Mouse (Mus musculus) urinary bladder, postnatal 4 days (tissue): ENCODE results near the gene Efnb2.

Source experiments
- DNase-seq, 2 experiments: peaks; one replicate each; pipeline ENCODE4 v3.0.0; 2021 to 2022; ENCODE audit warnings: low spot score in 2 of 2

Gene Efnb2

DNA sequence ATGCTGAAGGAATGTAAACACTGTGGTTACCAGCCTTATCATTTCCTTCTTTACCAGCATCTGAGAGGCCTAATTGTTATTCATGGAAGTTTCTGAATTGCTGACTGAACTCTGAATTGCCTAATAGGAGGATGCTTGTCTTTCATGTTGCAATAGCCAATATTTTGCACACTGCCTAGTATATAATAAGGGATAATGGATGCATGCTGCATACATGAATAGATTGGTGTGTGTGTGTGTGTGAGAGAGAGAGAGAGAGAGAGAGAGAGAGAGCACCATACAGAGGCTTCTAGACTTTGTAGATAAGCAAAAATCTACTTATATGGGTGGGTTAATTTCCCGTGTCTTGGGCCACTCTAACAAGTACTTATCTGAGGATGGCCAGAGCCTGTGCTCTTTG is 47.2 kb downstream of the Efnb2 start:
- DNase-seq, result no peak

DNA sequence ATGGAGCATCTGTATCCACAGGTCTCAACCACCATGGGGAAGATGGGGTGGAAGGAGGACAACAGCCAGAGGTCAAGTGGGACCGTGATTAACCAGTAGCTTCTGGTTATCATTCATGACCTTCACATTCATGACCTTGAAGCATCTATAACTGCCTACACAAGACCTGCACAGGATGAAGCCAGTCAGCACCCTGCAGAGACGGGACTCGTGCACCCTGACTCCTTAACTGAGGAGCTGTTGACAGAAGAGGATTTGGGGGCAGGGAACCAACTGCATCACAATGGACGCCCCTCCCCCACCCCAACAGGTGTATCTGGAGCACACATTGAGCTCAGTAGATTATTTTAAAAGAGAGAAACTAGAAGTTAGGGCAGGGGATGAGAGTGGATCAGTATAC is 49.1 kb downstream of the Efnb2 start:
- no peak for DNase-seq

DNA sequence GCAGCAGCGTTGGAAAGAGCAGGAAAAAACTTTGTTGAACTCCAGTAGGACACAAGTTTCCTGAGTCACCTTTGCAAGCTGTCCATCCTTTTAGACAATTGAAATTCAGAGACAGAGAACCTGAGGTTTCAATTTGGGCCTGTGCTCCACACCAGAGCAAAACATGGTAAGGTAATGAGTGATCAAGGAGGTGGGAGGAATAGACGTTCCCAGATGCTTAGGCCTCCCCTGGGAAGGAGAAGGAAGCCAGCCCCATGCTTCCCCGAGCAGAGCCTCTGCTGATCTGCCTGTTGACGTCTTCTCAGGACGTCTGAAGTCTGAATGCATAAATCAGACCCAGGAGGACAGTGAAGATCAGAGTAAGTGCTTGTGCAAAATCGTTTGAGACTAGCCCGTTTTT is 51.3 kb downstream of the Efnb2 start:
- no peak for DNase-seq

DNA sequence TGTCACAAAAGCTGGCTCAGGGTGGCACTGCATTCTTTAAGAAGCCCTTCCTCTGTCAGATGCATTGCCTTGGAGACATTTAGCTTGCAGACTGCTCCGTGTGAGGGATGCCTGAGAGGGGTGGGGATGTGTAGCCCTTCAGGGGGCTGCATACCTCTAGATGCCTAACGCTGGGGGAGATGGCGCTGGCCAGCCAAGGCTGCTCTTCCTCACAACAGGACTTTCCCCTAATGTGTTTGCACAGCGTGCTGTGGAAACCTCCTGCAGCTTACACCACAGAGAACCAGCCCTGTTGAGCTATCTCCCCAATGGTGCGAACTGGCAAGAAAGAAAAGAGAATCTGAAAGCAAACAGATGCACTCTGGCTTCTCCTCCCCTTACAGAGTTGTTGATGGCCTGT is 51.9 kb downstream of the Efnb2 start:
- no peak for DNase-seq

DNA sequence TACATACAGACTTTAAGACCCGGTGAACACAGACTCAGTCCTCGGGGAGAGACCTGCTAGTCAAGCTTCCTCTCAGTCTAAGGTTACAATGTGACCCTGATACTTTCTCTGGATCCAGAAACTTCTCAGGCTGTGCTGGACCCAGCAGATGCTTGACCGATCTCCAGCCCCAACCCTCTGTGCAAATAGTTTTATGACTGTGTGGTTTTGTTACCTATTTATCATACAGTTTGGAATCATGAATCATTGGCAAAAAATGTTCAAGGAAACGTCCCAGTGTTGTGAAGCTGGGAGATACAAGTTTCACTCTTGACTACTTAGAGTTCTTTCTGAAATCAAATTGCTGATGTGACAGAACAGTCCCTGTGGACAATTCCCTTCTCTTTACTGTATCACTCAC is 55.4 kb downstream of the Efnb2 start:
- DNase-seq, result no peak

DNA sequence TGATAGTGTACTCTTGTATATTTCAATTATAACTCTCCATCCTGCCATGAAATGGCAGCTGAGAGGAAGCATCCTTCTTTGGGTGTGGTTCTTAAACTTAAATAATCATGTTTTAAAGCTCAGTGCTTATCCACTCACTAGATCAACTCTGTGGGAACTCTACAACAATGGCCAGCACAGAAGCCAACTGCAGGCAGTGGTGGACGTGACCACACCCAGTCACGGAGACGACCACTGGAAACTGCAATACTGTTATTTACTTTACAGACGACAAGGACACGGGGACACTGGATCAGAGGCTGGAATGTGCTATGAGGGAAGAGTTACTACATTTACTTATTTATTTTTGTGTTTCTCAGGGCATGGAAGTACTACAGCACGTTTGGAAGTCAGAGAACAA is 57.2 kb downstream of the Efnb2 start:
- DNase-seq, result no peak

DNA sequence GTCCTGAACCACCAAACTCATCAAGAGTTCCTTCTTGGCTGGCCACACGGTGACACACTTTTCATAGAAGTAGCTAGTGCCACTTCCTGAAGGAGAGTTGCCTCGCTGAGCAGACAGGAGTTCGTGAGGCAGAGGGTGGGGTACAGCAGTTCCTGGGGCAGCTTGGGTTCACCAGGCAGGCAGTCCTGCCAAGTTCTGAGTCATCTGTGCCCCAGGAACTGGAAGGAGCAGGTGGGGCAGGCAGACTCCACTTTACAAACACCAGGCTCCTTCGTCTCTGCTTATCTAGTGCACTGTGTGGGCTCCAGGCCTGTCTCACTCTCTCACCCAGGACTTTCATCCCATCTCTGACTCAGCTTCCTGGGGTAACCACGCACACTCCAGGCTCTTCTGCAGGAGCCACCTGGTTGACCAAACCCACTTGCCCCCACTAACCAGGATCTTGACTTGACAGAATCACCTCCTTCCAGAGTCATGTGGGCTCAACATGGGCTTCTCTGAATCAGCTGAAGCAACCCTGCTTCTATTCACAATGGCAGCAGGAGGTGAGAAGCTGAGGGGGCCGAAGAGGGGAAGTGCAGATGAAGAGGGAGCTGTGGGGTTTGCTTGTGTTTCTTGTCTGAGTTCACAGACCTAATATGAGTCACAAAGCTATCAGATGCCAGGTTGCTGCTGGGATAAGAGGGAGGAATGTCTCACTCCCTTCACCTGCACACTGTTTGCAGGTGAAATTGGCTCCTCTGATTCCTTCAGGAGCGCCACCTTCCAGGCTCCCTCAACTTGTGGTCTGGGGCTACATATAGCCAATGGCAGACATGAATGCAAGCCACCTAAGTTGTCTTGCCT is 58.2 kb downstream of the Efnb2 start:
- DNase-seq, result peak; percentile 58 to 66

DNA sequence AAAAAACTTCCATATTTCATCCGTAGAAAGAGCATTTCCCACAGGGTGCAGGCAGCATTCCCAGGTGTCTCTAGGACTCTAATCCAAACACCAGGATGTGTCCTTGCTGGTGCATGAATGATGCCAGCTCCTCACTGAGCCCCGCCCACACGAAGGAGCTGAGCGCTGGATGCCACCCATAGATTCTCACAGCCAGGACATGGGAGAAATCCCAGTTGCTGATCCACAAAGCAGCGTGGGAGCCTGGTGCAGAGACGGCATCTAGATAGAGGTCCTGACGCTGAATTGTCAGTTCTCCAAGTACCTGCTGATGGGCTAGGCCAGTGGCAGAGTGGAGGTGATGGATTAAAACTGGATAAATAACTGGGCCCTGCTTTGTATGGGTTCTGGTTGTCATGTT is 61.1 kb downstream of the Efnb2 start:
- DNase-seq, result no peak

DNA sequence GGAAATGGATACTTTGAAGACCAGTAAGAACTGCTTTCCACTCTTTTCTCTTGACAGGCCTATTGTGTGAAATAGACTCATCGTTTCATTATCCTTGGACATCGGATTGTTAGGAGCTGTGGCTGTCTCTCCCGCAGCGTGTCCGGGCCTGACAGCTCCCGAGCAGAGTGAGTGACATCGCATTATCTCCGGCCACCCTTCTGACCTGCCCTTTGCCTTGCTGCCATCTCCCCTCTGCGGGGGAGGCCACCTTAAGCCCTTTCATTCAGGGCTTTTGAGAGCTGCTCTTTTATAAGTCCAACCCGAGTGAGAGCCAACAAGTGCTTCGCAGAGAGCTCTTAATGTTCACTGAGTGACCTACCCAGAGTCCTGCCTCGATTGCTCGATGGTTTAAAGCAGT is 63.6 kb downstream of the Efnb2 start:
- DNase-seq, result no peak

DNA sequence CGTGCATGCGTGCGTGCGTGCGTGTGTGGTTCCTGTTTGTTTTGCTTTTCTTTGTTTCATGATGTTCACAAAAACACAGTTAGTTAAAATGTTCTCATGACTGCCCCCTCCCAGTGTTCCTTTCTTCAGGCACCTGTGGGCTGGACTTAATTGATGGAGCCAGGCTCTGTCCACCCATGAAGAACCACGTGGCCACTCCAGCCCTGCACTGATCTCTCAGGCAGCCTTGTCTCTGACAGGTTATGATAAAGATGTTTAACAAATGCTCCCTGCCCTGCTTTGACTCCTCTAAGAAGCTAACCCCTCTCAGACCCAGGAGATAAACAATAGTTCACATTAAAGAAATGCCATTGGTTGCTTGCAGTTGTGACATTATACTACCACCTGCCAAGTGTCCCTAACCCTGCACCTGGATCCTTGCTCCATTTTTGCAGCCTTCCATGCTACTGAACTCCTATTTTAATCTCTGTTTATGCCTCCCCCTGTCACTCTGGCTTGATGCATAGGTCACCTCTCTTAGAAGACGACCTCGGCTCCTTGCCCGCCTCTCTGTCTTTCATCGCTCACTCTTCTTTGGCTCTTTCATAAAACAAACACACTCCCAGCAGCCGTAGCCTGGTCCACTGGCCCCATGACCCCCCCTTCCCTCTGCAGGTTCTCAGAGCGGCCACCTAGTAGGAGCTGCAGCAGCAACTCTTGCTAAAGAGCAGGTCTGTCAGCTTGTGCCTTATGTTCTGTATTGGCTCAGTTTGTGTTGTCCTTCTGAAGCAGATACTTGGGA is 65.0 kb downstream of the Efnb2 start:
- no peak for DNase-seq

DNA sequence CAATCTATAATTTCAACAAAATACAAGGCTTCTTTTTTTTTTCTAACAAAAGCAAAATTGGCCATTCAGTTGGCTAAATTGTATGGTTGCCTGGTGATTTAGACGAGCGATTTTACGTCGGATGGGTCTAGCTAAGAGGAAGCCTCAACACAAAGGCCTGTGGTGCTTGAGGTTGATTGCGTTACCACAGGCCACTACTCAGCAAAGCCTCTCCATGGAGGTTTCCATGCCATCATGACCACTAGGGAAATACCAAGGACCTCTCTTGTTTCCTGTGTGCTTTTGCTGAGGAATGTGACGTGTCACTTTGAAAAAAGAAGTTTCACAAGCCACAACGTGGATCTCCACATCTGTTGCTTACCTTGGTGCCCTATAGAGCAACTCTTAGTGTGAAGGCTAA is 67.2 kb downstream of the Efnb2 start:
- no peak for DNase-seq

DNA sequence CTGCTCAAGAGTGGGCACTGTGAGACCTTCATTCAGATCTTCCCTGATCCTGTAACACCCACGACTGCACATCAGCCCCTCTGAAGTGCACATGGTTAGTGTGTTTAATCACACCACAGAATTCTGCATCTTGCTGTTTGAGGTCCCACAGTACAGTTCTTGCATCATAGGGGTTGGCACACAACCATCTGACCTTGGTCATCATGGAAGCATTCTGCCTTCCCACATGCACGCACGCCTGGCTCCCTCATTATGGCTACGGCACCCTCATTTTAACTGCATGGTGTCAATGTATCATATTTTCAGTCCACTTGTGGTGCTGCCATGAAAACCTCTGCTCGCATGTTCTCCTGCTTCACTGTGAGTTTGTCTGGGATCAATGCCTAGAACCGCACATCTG is 67.7 kb downstream of the Efnb2 start:
- DNase-seq, result no peak

DNA sequence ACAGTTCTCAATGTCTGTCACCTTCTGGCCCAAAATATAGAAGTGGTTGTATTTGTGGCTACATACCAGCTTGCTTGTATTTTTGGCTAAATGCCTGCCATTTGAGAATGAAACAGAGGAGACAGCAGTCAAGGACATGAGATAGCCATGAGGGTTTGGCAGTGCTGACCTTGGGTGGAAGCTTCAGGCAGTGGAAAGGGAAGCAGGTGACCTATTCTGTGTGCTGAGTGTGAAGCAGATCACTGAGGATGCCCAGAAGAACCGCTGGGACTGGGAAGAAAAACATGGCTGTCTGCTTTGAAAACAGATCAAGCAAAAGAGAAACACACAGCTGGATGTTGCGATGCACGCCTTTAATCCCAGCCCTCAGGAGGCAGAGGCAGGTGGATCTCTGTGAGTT is 68.7 kb downstream of the Efnb2 start:
- DNase-seq, result no peak

DNA sequence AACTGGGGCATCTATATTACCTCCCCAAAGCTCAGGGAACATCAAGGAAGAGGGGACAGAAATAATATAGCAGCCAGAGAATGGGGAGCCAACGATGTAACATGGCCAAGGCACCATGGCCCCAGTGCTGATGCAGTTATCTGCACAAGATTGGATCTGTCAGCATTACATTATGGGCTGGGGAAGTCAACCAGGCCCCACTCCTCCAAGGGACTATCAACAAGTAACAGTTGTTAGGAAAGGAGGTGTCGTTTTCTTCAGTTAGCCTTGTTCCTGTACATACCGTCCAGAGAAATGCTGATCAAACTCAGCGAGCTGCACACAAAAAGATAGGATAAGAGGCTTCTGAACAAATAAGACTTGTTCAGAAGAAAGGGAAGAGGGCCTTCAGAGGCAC is 77.1 kb downstream of the Efnb2 start:
- no peak for DNase-seq

DNA sequence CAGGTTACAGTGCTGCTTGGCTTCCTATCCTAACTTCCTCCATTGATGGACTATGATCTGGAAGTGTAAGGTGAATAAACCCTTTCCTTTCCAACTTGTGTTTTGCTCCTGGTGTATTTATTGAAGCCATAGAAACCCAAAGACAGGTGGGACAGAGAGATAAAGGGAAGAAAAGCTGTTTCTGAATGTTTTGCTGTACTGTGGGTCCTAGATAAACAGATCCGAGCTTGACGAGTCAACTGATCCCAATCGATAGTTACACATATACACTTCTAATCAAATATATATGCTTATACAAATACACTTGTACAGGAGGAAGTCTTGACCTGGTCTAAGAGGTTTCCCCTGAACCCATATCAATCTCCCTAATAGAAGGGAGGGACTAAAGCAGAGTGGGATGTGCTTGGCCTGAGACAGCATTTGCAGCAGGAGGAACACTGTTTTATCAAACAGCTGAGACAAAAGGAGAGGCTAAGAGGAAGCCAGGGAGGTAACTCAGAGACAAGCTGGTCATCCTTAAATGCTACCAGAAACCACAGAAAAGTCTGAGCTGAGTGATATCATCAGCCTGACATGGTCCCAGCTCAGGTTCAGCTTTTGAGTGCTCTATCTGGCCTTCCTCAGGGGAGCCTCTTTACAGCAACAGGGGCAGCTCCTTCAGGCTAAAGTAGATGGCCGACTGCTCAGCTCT is 77.6 kb downstream of the Efnb2 start:
- no peak for DNase-seq

DNA sequence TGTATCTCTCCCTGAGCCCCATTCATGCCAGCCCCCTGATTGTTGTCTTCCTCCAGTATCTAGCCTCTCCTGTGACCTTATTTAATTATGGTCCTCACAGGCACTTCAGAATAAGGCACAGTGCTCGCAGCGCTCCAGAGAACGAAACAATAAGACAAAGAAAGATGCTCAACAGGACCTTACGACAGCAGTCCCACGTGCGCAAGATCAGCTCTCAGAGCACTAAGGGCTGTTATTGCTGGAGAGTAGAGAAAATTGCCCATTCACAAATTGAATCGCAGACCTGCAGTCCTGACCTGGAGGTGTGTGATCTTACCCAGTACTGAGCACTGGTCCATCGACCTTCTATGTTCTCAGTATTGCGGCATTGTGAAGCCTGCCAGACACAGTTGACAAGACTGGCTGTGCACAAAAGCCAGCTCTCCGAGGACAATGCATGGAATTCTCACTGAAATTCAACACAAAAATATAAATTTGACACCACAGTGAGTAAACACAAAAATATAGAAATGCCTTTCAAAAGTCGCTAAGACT is 83.2 kb downstream of the Efnb2 start:
- no peak for DNase-seq

DNA sequence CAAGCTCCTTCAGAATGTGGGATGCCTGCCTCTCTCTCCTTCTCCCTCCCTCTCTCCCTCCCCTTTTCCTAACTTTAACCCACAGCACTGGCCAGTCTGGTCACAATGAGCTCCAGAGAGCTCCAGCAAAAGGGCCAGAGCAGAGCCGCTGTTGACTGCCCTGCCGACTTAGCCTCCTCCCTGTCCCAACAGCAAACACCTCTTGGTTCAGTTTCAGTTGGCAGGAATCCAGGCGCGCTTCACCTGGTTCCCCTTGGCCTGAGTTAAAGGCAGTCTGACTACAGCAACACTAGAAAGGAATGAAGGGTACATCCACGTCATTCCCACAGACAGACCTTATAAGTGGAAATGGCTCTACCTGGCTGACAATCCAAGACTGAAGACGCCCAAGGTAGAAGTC is 84.2 kb downstream of the Efnb2 start:
- DNase-seq, result no peak

DNA sequence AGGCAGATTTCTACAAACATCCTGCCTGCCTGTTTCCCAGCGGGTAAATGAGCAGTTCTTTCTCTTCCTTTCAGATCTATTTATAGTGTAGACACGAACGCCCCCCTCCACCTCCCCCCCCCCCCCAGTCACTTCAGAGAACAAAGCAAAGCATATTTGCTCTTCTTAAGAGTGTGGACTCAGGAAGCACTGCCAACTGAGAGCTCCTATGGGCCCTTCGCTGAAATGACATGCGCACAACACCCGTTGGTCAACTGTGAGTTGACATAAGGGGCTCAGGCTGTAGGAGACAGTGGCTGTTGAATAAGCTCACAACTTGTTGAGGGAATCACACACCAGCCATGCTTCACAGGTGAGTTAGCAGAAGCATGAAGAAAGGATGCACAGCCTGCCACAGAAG is 84.8 kb downstream of the Efnb2 start:
- DNase-seq, result no peak

DNA sequence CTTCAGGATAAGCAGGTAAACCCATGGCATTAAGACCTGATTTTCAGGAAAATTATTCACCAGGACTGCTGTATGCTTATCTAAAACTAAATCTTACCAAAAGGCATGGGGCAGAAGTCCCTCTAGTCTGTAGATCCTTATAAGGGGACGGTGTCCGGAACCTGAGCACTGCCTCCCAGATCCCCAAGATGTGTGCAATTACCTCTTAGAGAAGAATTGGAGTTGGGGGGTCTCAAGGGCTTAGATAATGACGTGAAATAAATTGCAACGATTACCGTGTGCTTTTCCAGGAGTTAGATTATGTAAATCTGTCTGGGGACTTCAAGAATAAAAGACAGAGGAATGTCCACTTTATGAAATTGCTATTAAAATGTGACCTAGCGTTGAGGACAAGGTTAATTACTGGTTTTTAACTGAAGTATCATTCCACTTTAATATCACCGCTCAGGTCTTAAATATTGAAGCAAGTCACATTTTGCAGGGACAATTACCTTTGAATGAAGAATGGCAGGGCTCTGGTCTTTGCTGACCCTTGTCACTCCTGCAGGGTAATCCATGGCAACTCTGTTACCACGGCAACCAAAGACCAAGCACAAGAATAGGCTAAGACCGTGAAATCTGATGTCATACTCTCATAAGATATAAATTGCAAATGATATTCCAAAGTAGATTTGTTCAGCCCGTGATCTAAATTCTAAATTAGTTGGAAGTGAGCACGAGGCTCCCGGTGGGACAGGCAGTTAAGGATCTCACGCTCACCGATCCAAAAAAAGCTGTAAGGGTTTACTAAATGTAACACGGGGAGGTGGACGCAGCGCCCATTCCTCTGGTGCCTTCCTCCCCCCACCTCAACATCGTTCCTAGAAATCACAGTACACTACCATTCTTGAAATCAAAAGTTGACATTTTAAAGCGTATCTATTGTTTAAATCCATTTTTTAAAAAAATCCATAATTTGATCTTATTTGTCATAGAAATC is 86.2 kb downstream of the Efnb2 start:
- DNase-seq, result no peak

DNA sequence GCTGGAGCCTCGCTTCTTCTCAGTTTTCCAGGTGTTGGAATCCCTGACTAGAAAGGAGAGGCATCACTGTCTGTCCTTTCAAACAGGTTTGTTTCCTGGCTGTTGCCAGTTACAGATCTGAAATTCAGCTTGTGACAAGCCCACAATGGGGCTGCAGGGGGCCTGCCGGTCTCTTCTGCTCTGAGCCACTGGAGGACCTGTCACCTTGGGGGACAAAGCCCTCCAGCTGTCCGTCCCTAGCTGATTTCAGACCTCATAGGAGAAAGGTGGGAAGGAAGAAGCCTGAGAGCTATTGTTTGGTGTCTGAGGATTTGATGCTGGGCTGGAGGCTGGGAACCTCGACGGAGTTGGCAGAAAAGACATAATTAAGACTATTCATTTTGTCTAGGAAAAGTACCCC is 88.8 kb downstream of the Efnb2 start:
- no peak for DNase-seq

DNA sequence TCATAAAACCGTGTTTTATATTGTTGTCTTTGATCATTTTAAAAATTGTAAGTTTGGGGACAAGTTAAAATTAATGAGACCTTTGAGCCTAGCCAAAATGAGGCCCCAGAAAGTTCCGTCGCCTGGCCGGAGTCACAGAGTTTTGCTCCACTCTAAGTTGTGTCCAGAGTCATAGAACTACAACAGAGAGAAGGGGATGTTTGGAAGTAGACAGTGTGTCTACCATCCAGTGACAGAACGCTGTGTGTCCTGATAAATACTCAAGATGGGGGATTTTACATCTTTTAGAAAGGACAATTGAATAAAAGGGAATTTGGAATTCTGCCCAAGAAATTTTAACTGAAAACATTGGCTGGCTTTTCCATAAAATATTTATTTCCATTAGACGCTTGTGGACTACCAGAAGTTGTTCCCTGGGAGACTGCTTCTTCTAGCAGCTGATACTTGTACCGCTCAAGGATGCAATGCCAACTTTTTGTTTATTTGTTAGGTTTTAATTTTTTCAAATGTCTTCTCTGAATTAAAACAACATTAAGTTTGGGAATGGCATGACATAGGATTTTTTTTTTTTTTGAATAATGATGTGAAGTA is 89.3 kb downstream of the Efnb2 start:
- DNase-seq, result no peak
